Mouse (Mus musculus) splenic B cell, adult 2 months (primary cell): ENCODE data around the gene Tmem43.
"Not testable (repeated sequence)": the region's sequence is repeated elsewhere in the genome, so short reads cannot be mapped to it uniquely, and the experiment has no call there.

ENCODE experiments used
- DNase-seq: peaks from one replicate; pipeline ENCODE4 v3.0.0-alpha.2; 2011; ENCODE audit warnings: low read depth, low spot score
- H3K27me3 ChIP-seq: 2 replicates; pipeline ENCODE4 v1.6.1; 2012; ENCODE audit warnings: mild to moderate bottlenecking, low read length, moderate library complexity, mixed read lengths; ENCODE audit not compliant: control insufficient read depth, poor library complexity, insufficient read depth, severe bottlenecking
- H3K36me3 ChIP-seq: 2 replicates; pipeline ENCODE4 v1.6.1; 2012; ENCODE audit warnings: mild to moderate bottlenecking, low read length, moderate library complexity, mixed read lengths; ENCODE audit not compliant: control insufficient read depth, poor library complexity, insufficient read depth, severe bottlenecking

The Tmem43 gene

GRCm38 (mm10) chr6:91472868-91473804 is at the start of gene Tmem43, which contains the start of gene Chchd4:
Tmem43 (plus strand) TSS chr6:91473703.
Chchd4 (minus strand) TSS chr6:91473546.
- Histone ChIP-seq H3K27me3 (no peaks in the 10 kb centered on the region), H3K36me3 (no peaks in the 10 kb centered on the region)
- peak; percentile 99 for DNase-seq

- no peak for DNase-seq
- Histone ChIP-seq H3K36me3 (no peaks in the 10 kb centered on the region), H3K27me3 (no peaks in the 10 kb centered on the region)
Observed at GRCm38 (mm10) chr6:91424151-91424550, 49.4 kb upstream of the Tmem43 start.

GRCm38 (mm10) chr6:91440474-91441144 is 32.9 kb upstream of the Tmem43 start:
- Histone ChIP-seq H3K36me3 (no peaks in the 10 kb centered on the region; the same call in 1 of the 2 replicates), H3K27me3 (no peaks in the 10 kb centered on the region)
- peak; percentile 94 for DNase-seq

- DNase-seq: no peak
- Histone ChIP-seq H3K27me3 (no peaks in the 10 kb centered on the region), H3K36me3 (no peaks in the 10 kb centered on the region; the same call in 1 of the 2 replicates)
Observed at GRCm38 (mm10) chr6:91441145-91441662, 32.3 kb upstream of the Tmem43 start.

- Histone ChIP-seq H3K27me3 (peaks cover 2% of the 10 kb centered on the region; the same call in 1 of the 2 replicates), H3K36me3 (no peaks in the 10 kb centered on the region; the same call in 1 of the 2 replicates)
- DNase-seq: no peak
Observed at GRCm38 (mm10) chr6:91445316-91445715, 28.2 kb upstream of the Tmem43 start.

GRCm38 (mm10) chr6:91449472-91450225 is 23.9 kb upstream of the Tmem43 start:
- no peak for DNase-seq
- H3K36me3 ChIP-seq: no peaks in the 10 kb centered on the region

GRCm38 (mm10) chr6:91452056-91452455 is 21.4 kb upstream of the Tmem43 start:
- H3K36me3 ChIP-seq: no peaks in the 10 kb centered on the region
- H3K27me3 ChIP-seq: peaks cover 2% of the 10 kb centered on the region; the same call in 1 of the 2 replicates
- no peak for DNase-seq

More at GRCm38 (mm10) chr6:91449472-91450225, 23.9 kb upstream of the Tmem43 start:
- peaks cover 2% of the 10 kb centered on the region; the same call in 1 of the 2 replicates for H3K27me3 ChIP-seq

GRCm38 (mm10) chr6:91454546-91454945 is 19.0 kb upstream of the Tmem43 start:
- DNase-seq: no peak
- no peaks in the 10 kb centered on the region for H3K36me3 ChIP-seq

GRCm38 (mm10) chr6:91459471-91459870 is 14.0 kb upstream of the Tmem43 start:
- Histone ChIP-seq H3K27me3 (no peaks in the 10 kb centered on the region), H3K36me3 (no peaks in the 10 kb centered on the region)
- DNase-seq: no peak

More at GRCm38 (mm10) chr6:91454546-91454945, 19.0 kb upstream of the Tmem43 start:
- peaks cover 2% of the 10 kb centered on the region; the same call in 1 of the 2 replicates for H3K27me3 ChIP-seq

- Histone ChIP-seq H3K36me3 (peaks cover 2% of the 10 kb centered on the region; the same call in 1 of the 2 replicates), H3K27me3 (no peaks in the 10 kb centered on the region)
- DNase-seq: no peak
Observed at GRCm38 (mm10) chr6:91465756-91466155, 7.7 kb upstream of the Tmem43 start.

GRCm38 (mm10) chr6:91467106-91467505 is 6.4 kb upstream of the Tmem43 start:
- Histone ChIP-seq H3K27me3 (no peaks in the 10 kb centered on the region), H3K36me3 (peaks cover 2% of the 10 kb centered on the region; the same call in 1 of the 2 replicates)
- DNase-seq: no peak

- Histone ChIP-seq H3K36me3 (peaks cover 2% of the 10 kb centered on the region; the same call in 1 of the 2 replicates), H3K27me3 (no peaks in the 10 kb centered on the region)
- DNase-seq: no peak
Observed at GRCm38 (mm10) chr6:91470712-91471111, 2.8 kb upstream of the Tmem43 start.

GRCm38 (mm10) chr6:91471427-91471826 is 2.1 kb upstream of the Tmem43 start:
- DNase-seq, H3K36me3 ChIP-seq, H3K27me3 ChIP-seq: not testable (repeated sequence)

- Histone ChIP-seq H3K27me3 (no peaks in the 10 kb centered on the region), H3K36me3 (no peaks in the 10 kb centered on the region)
- peak; percentile 66 for DNase-seq
Observed at GRCm38 (mm10) chr6:91472319-91472718, 1.2 kb upstream of the Tmem43 start.
